Mouse (Mus musculus) intestine, embryonic 16.5 days (tissue): Measurements from ENCODE around the gene Nr1h4. TPM values are rescaled to one million over a fixed set of nuclear protein-coding genes. Genes with fewer than 3 reads are reported as not detected.

Experiments used
- ATAC-seq: fragments of 200-750 bp; cut with Nextera tagmentation; 2 replicates; pipeline ENCODE4 v1.8.0; 2017; ENCODE audit warnings: moderate TSS enrichment, moderate library complexity
- H3K27ac ChIP-seq: fragments of 300-500 bp; sonication (generic); 2 replicates; pipeline ENCODE4 v1.5.1; 2014; ENCODE audit warnings: mild to moderate bottlenecking, low read length
- H3K27me3 ChIP-seq: fragments of 300-500 bp; sonication (generic); replicated peaks from 2 replicates; pipeline ENCODE4 v1.6.1; 2014; ENCODE audit warnings: low read length, control low read depth, mixed read lengths; ENCODE audit not compliant: control insufficient read depth, insufficient read depth
- H3K36me3 ChIP-seq: fragments of 300-500 bp; sonication (generic); 2 replicates; pipeline ENCODE4 v1.6.1; 2014; ENCODE audit warnings: low read length, control low read depth; ENCODE audit not compliant: control insufficient read depth, insufficient read depth
- H3K4me1 ChIP-seq: fragments of 300-500 bp; sonication (generic); 2 replicates; pipeline ENCODE4 v1.6.1; 2014; ENCODE audit warnings: low read length, control low read depth, mixed read lengths; ENCODE audit not compliant: control insufficient read depth, insufficient read depth
- H3K4me2 ChIP-seq: fragments of 300-500 bp; sonication (generic); 2 replicates; pipeline ENCODE4 v1.6.1; 2014; ENCODE audit warnings: low read depth, low read length, control low read depth
- H3K4me3 ChIP-seq: fragments of 300-500 bp; sonication (generic); 2 replicates; pipeline ENCODE4 v1.5.1; 2014; ENCODE audit warnings: mild to moderate bottlenecking, low read length
- H3K9ac ChIP-seq: fragments of 300-500 bp; sonication (generic); 2 replicates; pipeline ENCODE4 v1.6.1; 2014; ENCODE audit warnings: low read depth, low read length
- H3K9me3 ChIP-seq: fragments of 300-500 bp; sonication (generic); 2 replicates; pipeline ENCODE4 v1.6.1; 2016; ENCODE audit warnings: low read length, control low read depth; ENCODE audit not compliant: control insufficient read depth
- WGBS: fragments of 180-500 bp; shearing (Covaris S2); extraction: QIAGEN DNeasy Blood & Tissue Kit; methylation state at CpG from one replicate; pipeline ENCODE4 v1.1.7; 2014; 5-methylcytosine and 5-hydroxymethylcytosine counted together
- polyA plus RNA-seq: library from polyadenylated mRNA; unstranded; fragments of >200 nt; fragmentation: Nextera tagmentation; extraction: Ambion mirVana; gene quantifications from 2 replicates; pipeline ENCODE4 v1.2.1, GENCODE M21; 2015

Nr1h4 gene
- polyA plus RNA-seq, 1 experiment from 2014 or later: 84.0 TPM

DNA sequence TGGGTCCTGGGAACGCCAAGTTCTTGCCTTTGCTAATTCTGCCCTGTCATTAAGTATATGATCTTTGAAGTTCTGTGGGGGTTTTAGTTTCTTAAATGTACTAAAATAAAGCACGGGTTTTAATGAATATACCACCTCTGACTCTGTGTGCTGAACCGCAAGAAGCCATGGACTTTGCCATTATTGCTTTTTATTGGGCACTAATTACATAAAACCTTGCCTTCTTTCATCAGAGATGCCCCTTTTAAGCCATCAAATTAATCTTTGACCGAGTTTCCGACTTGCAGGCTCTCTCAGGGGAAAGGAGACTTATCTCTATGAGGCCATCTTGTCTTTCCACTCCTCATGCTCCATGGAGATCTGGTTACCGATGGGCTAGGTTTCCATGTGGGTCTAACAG, 20.8 kb downstream of the Nr1h4 start:
- Histone ChIP-seq H3K4me3 (no peak overlapping the region), H3K9ac (no peak overlapping the region), H3K4me2 (no peak overlapping the region), H3K27me3 (no peaks in the 10 kb centered on the region), H3K9me3 (no peaks in the 10 kb centered on the region), H3K4me1 (peaks cover 10% of the 10 kb centered on the region), H3K36me3 (no peaks in the 10 kb centered on the region), H3K27ac (peak overlapping the region; percentile 54; the same call in 1 of the 2 replicates)
- peak; percentile 27 for ATAC-seq
- WGBS: 59% methylated on average over 6 of the region's 6 CpGs

DNA sequence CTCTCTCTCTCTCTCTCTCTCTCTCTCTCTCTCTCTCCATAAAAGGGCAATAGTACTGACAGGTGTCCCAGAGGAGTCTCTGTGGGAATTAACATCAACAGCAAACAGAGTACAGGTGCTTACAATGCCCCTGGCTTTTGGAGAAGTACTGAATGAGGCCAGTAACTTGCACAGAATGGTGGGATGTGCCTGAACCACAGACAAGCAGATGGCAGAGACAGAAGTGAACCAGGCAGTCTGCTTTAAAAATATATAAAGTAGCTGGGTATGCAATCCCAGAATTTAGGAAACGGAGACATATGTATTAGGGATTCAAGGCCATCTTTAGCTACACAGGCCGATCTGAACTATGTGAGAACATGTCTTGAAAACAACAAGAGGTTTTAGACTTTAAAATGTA, 22.8 kb downstream of the Nr1h4 start:
- Histone ChIP-seq H3K27me3 (no peaks in the 10 kb centered on the region), H3K4me3 (no peak overlapping the region), H3K36me3 (no peaks in the 10 kb centered on the region), H3K9me3 (no peaks in the 10 kb centered on the region), H3K4me1 (peaks cover 11% of the 10 kb centered on the region), H3K4me2 (no peak overlapping the region), H3K27ac (no peak overlapping the region), H3K9ac (no peak overlapping the region)
- no peak for ATAC-seq
- 92% methylated on average over 2 of the region's 2 CpGs for WGBS

DNA sequence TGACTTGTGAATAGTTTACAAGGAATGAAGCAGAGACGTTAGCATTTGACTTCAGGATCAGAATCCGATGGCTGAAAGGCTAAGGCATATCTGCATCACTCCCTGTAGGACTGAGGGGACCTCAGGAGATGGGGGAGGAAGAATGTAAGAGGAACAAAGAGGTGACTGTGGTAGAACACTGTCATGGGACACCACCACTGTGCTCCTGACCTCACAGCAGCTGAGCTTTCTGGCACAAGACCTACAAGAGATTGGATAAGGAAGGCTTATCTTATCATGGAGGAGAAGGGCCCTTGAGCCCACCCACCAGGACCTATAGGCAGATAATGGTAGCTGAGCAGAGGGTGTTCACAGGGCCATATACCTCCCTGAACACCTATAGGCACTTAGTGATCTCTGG, 24.8 kb downstream of the Nr1h4 start:
- peak; percentile 64 for ATAC-seq
- H3K9ac ChIP-seq: no peak overlapping the region
- no peaks in the 10 kb centered on the region for H3K27me3 ChIP-seq
- peaks cover 8% of the 10 kb centered on the region; the same call in 1 of the 2 replicates for H3K4me1 ChIP-seq
- H3K36me3 ChIP-seq: no peaks in the 10 kb centered on the region
- H3K4me3 ChIP-seq: no peak overlapping the region
- 71% methylated on average over 2 of the region's 2 CpGs for WGBS
- peak overlapping the region; percentile 52 for H3K27ac ChIP-seq
- H3K4me2 ChIP-seq: no peak overlapping the region
- H3K9me3 ChIP-seq: no peaks in the 10 kb centered on the region

- peaks cover 4% of the 10 kb centered on the region; the same call in 1 of the 2 replicates for H3K4me1 ChIP-seq
- H3K27me3 ChIP-seq: no peaks in the 10 kb centered on the region
- peak overlapping the region; percentile 48 for H3K4me3 ChIP-seq
- no peaks in the 10 kb centered on the region for H3K36me3 ChIP-seq
- peak; percentile 41; the same call in 1 of the 2 replicates for ATAC-seq
- H3K9me3 ChIP-seq: no peaks in the 10 kb centered on the region
- peak overlapping the region; percentile 58 for H3K9ac ChIP-seq
- H3K27ac ChIP-seq: peak overlapping the region; percentile 79
- WGBS: 25% methylated on average over 9 of the region's 9 CpGs
- H3K4me2 ChIP-seq: peak overlapping the region; percentile 45
These were observed 26.9 kb downstream of the Nr1h4 start for GRCm38 (mm10) chr10:89506479-89506878.

DNA sequence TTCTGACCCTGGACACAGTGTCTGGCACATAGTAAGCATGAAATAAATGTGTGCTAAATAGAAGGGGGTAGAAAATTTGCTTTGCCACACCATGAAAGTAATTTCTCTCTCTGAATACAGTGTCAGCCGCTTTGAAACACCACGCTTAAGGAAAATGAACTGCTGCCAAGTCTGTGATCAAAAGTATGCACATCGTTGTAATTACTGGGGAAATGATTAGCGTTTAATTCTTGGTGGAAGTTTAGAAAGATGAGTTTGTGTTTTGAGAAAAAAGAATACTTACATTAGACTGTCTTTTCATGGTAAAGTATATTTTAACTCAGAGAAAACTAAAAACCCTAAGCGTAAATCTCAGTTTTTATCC, 27.8 kb downstream of the Nr1h4 start:
- H3K4me1 ChIP-seq: peaks cover 4% of the 10 kb centered on the region; the same call in 1 of the 2 replicates
- peak overlapping the region; percentile 48 for H3K4me3 ChIP-seq
- no peak for ATAC-seq
- peak overlapping the region; percentile 57 for H3K4me2 ChIP-seq
- no peaks in the 10 kb centered on the region for H3K27me3 ChIP-seq
- peak overlapping the region; percentile 58 for H3K9ac ChIP-seq
- no peaks in the 10 kb centered on the region for H3K9me3 ChIP-seq
- H3K36me3 ChIP-seq: no peaks in the 10 kb centered on the region
- WGBS: 44% methylated on average over 5 of the region's 5 CpGs
- peak overlapping the region; percentile 89 for H3K27ac ChIP-seq

DNA sequence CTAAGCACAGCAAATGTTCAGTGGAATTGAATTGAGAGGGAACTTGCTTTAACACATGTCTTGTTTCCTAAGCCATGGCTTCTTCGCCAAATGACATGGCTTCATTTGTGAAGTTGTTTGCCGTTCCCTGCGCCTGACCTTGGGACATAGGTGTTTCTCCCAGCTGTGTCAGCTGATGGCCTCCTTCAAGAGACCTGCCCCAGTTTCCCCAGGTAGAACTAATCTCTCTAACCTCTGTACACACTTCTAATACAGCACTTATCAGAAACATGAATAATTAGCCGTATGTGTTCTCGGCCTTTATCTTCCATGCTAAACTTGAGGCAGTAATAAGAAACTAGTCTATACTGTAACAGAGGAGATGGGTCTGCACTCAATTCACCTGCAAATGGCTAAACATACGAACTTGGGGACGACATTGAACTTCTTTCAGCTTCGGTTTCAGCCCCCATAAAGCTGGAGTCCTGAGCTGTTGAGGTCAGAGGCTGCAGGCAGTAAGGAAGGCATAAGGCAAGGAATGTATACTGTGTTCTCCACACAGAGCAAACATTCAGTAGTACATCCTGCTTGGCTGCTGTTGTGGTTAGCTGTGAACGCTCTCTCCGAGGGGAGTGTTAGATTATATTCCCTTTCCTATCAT, 28.3 kb downstream of the Nr1h4 start:
- 33% methylated on average over 10 of the region's 10 CpGs for WGBS
- Histone ChIP-seq H3K27me3 (no peaks in the 10 kb centered on the region), H3K27ac (peak overlapping the region; percentile 89), H3K9ac (peak overlapping the region; percentile 58), H3K36me3 (no peaks in the 10 kb centered on the region), H3K9me3 (no peaks in the 10 kb centered on the region), H3K4me2 (peak overlapping the region; percentile 57), H3K4me3 (peak overlapping the region; percentile 48), H3K4me1 (peaks cover 4% of the 10 kb centered on the region; the same call in 1 of the 2 replicates)
- ATAC-seq: peak; percentile 80

DNA sequence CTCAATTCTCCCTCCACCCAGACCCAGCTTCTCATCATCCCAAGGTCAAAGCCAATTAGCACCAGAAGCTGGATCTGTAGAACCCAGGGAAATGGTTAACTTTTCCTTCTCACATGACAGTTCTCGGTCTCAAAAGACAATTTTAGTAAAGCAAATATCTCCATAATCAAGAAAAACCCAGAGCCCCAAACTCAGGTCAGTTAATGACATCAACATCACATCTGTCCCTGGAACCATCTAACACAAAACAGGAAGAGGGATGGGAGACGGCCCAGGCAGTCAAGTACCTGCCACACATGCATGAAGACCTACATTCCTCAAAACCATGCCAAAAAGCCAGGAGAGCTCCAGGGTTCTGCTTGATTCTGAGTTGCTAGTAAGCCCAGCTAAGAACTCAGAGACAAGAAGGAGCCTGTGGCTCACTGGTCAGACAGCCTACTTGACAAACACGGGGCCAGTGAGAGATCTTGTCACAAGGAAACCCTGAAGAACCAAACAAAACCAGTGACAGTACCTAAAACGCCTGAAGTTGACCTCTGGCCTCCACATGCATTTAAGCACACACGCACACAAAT, 30.3 kb downstream of the Nr1h4 start:
- no peak for ATAC-seq
- Histone ChIP-seq H3K27me3 (no peaks in the 10 kb centered on the region), H3K36me3 (no peaks in the 10 kb centered on the region), H3K4me1 (0 out of 2 replicates have a peak, but pooled peaks cover 4% of the 10 kb centered on the region), H3K4me2 (peak overlapping the region; percentile 57), H3K27ac (no peak overlapping the region), H3K9me3 (no peaks in the 10 kb centered on the region), H3K4me3 (peak overlapping the region; percentile 29), H3K9ac (peak overlapping the region; percentile 7; the same call in 1 of the 2 replicates)
- WGBS: 57% methylated on average over 5 of the region's 5 CpGs

GRCm38 (mm10) chr10:89501902-89502301, 31.5 kb downstream of the Nr1h4 start:
- H3K27me3 ChIP-seq: no peaks in the 10 kb centered on the region
- ATAC-seq: no peak
- 63% methylated on average over 6 of the region's 6 CpGs for WGBS
- H3K4me2 ChIP-seq: no peak overlapping the region
- H3K4me3 ChIP-seq: no peak overlapping the region
- no peak overlapping the region for H3K9ac ChIP-seq
- peaks cover 2% of the 10 kb centered on the region; the same call in 1 of the 2 replicates for H3K36me3 ChIP-seq
- 0 out of 2 replicates have a peak, but pooled peaks cover 4% of the 10 kb centered on the region for H3K4me1 ChIP-seq
- H3K9me3 ChIP-seq: no peaks in the 10 kb centered on the region
- H3K27ac ChIP-seq: no peak overlapping the region

DNA sequence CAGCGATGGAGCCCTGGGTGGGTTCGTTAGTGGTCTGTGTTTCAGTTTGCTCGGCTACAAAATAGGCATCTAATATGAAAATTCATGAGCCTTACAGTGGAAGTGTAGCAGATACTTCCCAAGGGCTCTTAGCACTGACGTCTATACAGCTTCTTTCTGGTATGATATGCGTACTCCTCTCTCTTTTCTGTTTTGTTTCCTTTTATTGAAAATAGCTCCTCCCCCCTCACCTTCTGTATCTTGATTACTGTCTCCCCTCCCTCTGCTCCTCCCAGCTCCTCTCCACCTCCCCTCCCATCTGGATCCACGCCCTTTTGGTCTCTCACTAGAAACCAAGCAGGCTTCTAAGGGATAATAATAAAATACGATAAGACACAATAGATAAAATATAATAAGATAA, 37.8 kb downstream of the Nr1h4 start:
- WGBS: 64% methylated on average over 7 of the region's 7 CpGs
- peak; percentile 71 for ATAC-seq
- Histone ChIP-seq H3K27ac (no peak overlapping the region), H3K4me2 (no peak overlapping the region), H3K36me3 (peaks cover 6% of the 10 kb centered on the region; the same call in 1 of the 2 replicates), H3K4me3 (no peak overlapping the region), H3K27me3 (no peaks in the 10 kb centered on the region), H3K9me3 (no peaks in the 10 kb centered on the region), H3K9ac (no peak overlapping the region), H3K4me1 (0 out of 2 replicates have a peak, but pooled peaks cover 2% of the 10 kb centered on the region)
